Mouse (Mus musculus): ENCODE measurements around the gene Galnt6.

Galnt6 gene

GRCm38 (mm10) chr15:100667420-100667819, 61.8 kb downstream of the Galnt6 start:
- TF ChIP-seq GATA4 (IDR thresholded peaks at IDR 0.05; ENCODE audit: insufficient replicate concordance, low read length), result no peak

GRCm38 (mm10) chr15:100666851-100667250, 62.3 kb downstream of the Galnt6 start:
- no peak for TF ChIP-seq GATA4 (IDR thresholded peaks at IDR 0.05; ENCODE audit: insufficient replicate concordance, low read length)

GRCm38 (mm10) chr15:100666219-100666696, 62.9 kb downstream of the Galnt6 start:
- TF ChIP-seq GATA4 (IDR thresholded peaks at IDR 0.05; ENCODE audit: insufficient replicate concordance, low read length), result no peak; the same call in 1 of the 2 replicates

- no peak for TF ChIP-seq GATA4 (IDR thresholded peaks at IDR 0.05; ENCODE audit: insufficient replicate concordance, low read length)
Measured at GRCm38 (mm10) chr15:100665411-100666218, 63.6 kb downstream of the Galnt6 start.

- no peak for TF ChIP-seq GATA4 (IDR thresholded peaks at IDR 0.05; ENCODE audit: insufficient replicate concordance, low read length)
Measured at GRCm38 (mm10) chr15:100664813-100665274, 64.3 kb downstream of the Galnt6 start.

- no peak for TF ChIP-seq GATA4 (IDR thresholded peaks at IDR 0.05; ENCODE audit: insufficient replicate concordance, low read length)
Measured at GRCm38 (mm10) chr15:100660805-100661204, 68.4 kb downstream of the Galnt6 start.

- TF ChIP-seq GATA4 (IDR thresholded peaks at IDR 0.05; ENCODE audit: insufficient replicate concordance, low read length), result peak; percentile 33; the same call in 1 of the 2 replicates
Measured at GRCm38 (mm10) chr15:100660306-100660705, 68.9 kb downstream of the Galnt6 start.

GRCm38 (mm10) chr15:100655201-100655600, 74.0 kb downstream of the Galnt6 start:
- TF ChIP-seq GATA4 (IDR thresholded peaks at IDR 0.05; ENCODE audit: insufficient replicate concordance, low read length), result no peak

- TF ChIP-seq GATA4 (IDR thresholded peaks at IDR 0.05; ENCODE audit: insufficient replicate concordance, low read length), result no peak
Measured at GRCm38 (mm10) chr15:100654271-100654670, 74.9 kb downstream of the Galnt6 start.

- TF ChIP-seq GATA4 (IDR thresholded peaks at IDR 0.05; ENCODE audit: insufficient replicate concordance, low read length), result no peak
Measured at GRCm38 (mm10) chr15:100651610-100652009, 77.6 kb downstream of the Galnt6 start.

- no peak for TF ChIP-seq GATA4 (IDR thresholded peaks at IDR 0.05; ENCODE audit: insufficient replicate concordance, low read length)
Measured at GRCm38 (mm10) chr15:100650111-100650510, 79.1 kb downstream of the Galnt6 start.

- TF ChIP-seq GATA4 (IDR thresholded peaks at IDR 0.05; ENCODE audit: insufficient replicate concordance, low read length), result no peak
Measured at GRCm38 (mm10) chr15:100646161-100646560, 83.0 kb downstream of the Galnt6 start.

GRCm38 (mm10) chr15:100642451-100642850, 86.7 kb downstream of the Galnt6 start:
- TF ChIP-seq GATA4 (IDR thresholded peaks at IDR 0.05; ENCODE audit: insufficient replicate concordance, low read length), result no peak

Measured in liver, adult (tissue).